Mouse (Mus musculus): ENCODE data around the gene Acvr1. TPM values are rescaled to one million over a fixed set of nuclear protein-coding genes. Genes with fewer than 3 reads are reported as not detected.

Acvr1 gene
- total and polyA plus RNA-seq, 3 experiments, result 0.11 TPM; not detected in 2

GRCm38 (mm10) chr2:58523097-58523496, 43.9 kb downstream of the Acvr1 start:
- TF ChIP-seq GATA2 (IDR thresholded peaks at IDR 0.05; ENCODE audit: borderline replicate concordance, low read depth, low read length), result no peak
- no peak for TF ChIP-seq GATA1 (IDR thresholded peaks at IDR 0.05; ENCODE audit: borderline replicate concordance, low read length)
- TF ChIP-seq POLR2AphosphoS5 (IDR thresholded peaks at IDR 0.05; ENCODE audit: insufficient replicate concordance, low read depth, low read length), result no peak
- no peak for TF ChIP-seq TAL1 (conservative IDR thresholded peaks at IDR 0.05; ENCODE audit: low read depth, low read length)
- TF ChIP-seq CTCF (IDR thresholded peaks at IDR 0.05; ENCODE audit: low read depth, low read length), result no peak
- H3K9me3 ChIP-seq (replicated peaks), result peaks cover 30% of the 10 kb centered on the region

GRCm38 (mm10) chr2:58521621-58522020, 45.3 kb downstream of the Acvr1 start:
- H3K9me3 ChIP-seq (replicated peaks), result peaks cover 24% of the 10 kb centered on the region
- H3K27me3 ChIP-seq (ENCODE audit: insufficient read depth, low read length), result no peaks in the 10 kb centered on the region
- ATAC-seq (ENCODE audit: extremely low read depth, insufficient number of reproducible peaks, low FRiP score, poor library complexity, severe bottlenecking) (no peak), DNase-seq (ENCODE audit: low spot score) (no peak)
- no peaks in the 10 kb centered on the region for H3K36me3 ChIP-seq (replicated peaks)
- TF ChIP-seq GATA1 (IDR thresholded peaks at IDR 0.05; ENCODE audit: borderline replicate concordance, low read length) (no peak), GATA2 (IDR thresholded peaks at IDR 0.05; ENCODE audit: borderline replicate concordance, low read depth, low read length) (no peak), CTCF (IDR thresholded peaks at IDR 0.05; ENCODE audit: low read depth, low read length) (no peak), POLR2AphosphoS5 (IDR thresholded peaks at IDR 0.05; ENCODE audit: insufficient replicate concordance, low read depth, low read length) (no peak), TAL1 (conservative IDR thresholded peaks at IDR 0.05; ENCODE audit: low read depth, low read length) (no peak)
- no peak overlapping the region for H3K4me3 ChIP-seq (ENCODE audit: low read depth, low read length)
- no peaks in the 10 kb centered on the region for H3K4me1 ChIP-seq (ENCODE audit: insufficient read depth, low read depth, low read length)

More at GRCm38 (mm10) chr2:58523097-58523496, 43.9 kb downstream of the Acvr1 start:
- DNase-seq (ENCODE audit: low spot score) (no peak), ATAC-seq (ENCODE audit: extremely low read depth, insufficient number of reproducible peaks, low FRiP score, poor library complexity, severe bottlenecking) (no peak)
- H3K4me1 ChIP-seq (ENCODE audit: insufficient read depth, low read depth, low read length), result no peaks in the 10 kb centered on the region
- H3K27me3 ChIP-seq (ENCODE audit: insufficient read depth, low read length), result no peaks in the 10 kb centered on the region
- H3K4me3 ChIP-seq (ENCODE audit: low read depth, low read length), result no peak overlapping the region
- no peaks in the 10 kb centered on the region for H3K36me3 ChIP-seq (replicated peaks)

GRCm38 (mm10) chr2:58520727-58521126, 46.2 kb downstream of the Acvr1 start:
- Histone ChIP-seq H3K4me1 (ENCODE audit: insufficient read depth, low read depth, low read length) (no peaks in the 10 kb centered on the region), H3K4me3 (ENCODE audit: low read depth, low read length) (no peak overlapping the region), H3K27me3 (ENCODE audit: insufficient read depth, low read length) (no peaks in the 10 kb centered on the region), H3K9me3 (replicated peaks) (peaks cover 27% of the 10 kb centered on the region), H3K36me3 (replicated peaks) (no peaks in the 10 kb centered on the region)
- DNase-seq (ENCODE audit: low spot score), result no peak
- no peak for ATAC-seq (ENCODE audit: extremely low read depth, insufficient number of reproducible peaks, low FRiP score, poor library complexity, severe bottlenecking)
- no peak for TF ChIP-seq CTCF (IDR thresholded peaks at IDR 0.05; ENCODE audit: low read depth, low read length)

- no peak for DNase-seq (ENCODE audit: low spot score)
- no peaks in the 10 kb centered on the region for H3K36me3 ChIP-seq (replicated peaks)
- no peaks in the 10 kb centered on the region for H3K4me1 ChIP-seq (ENCODE audit: insufficient read depth, low read depth, low read length)
- peaks cover 25% of the 10 kb centered on the region for H3K9me3 ChIP-seq (replicated peaks)
- H3K4me3 ChIP-seq (ENCODE audit: low read depth, low read length), result no peak overlapping the region
- no peaks in the 10 kb centered on the region for H3K27me3 ChIP-seq (ENCODE audit: insufficient read depth, low read length)
- TF ChIP-seq GATA2 (IDR thresholded peaks at IDR 0.05; ENCODE audit: borderline replicate concordance, low read depth, low read length) (no peak), GATA1 (IDR thresholded peaks at IDR 0.05; ENCODE audit: borderline replicate concordance, low read length) (no peak)
- no peak for ATAC-seq (ENCODE audit: extremely low read depth, insufficient number of reproducible peaks, low FRiP score, poor library complexity, severe bottlenecking)
Measured at GRCm38 (mm10) chr2:58518517-58518916, 48.4 kb downstream of the Acvr1 start.

GRCm38 (mm10) chr2:58516920-58517319, 50.0 kb downstream of the Acvr1 start:
- Histone ChIP-seq H3K4me1 (ENCODE audit: insufficient read depth, low read depth, low read length) (no peaks in the 10 kb centered on the region), H3K27me3 (ENCODE audit: insufficient read depth, low read length) (no peaks in the 10 kb centered on the region), H3K4me3 (ENCODE audit: low read depth, low read length) (no peak overlapping the region), H3K9me3 (replicated peaks) (peaks cover 23% of the 10 kb centered on the region), H3K36me3 (replicated peaks) (no peaks in the 10 kb centered on the region)
- TF ChIP-seq GATA2 (IDR thresholded peaks at IDR 0.05; ENCODE audit: borderline replicate concordance, low read depth, low read length), result no peak
- no peak for TF ChIP-seq TAL1 (conservative IDR thresholded peaks at IDR 0.05; ENCODE audit: low read depth, low read length)
- no peak for TF ChIP-seq CTCF (IDR thresholded peaks at IDR 0.05; ENCODE audit: low read depth, low read length)
- no peak for TF ChIP-seq GATA1 (IDR thresholded peaks at IDR 0.05; ENCODE audit: borderline replicate concordance, low read length)
- no peak for TF ChIP-seq POLR2AphosphoS5 (IDR thresholded peaks at IDR 0.05; ENCODE audit: insufficient replicate concordance, low read depth, low read length)
- ATAC-seq (ENCODE audit: extremely low read depth, insufficient number of reproducible peaks, low FRiP score, poor library complexity, severe bottlenecking) (no peak), DNase-seq (ENCODE audit: low spot score) (no peak)

GRCm38 (mm10) chr2:58516000-58516399, 51.0 kb downstream of the Acvr1 start:
- DNase-seq (ENCODE audit: low spot score) (no peak), ATAC-seq (ENCODE audit: extremely low read depth, insufficient number of reproducible peaks, low FRiP score, poor library complexity, severe bottlenecking) (no peak)
- H3K4me1 ChIP-seq (ENCODE audit: insufficient read depth, low read depth, low read length), result no peaks in the 10 kb centered on the region
- H3K9me3 ChIP-seq (replicated peaks), result peaks cover 20% of the 10 kb centered on the region
- no peaks in the 10 kb centered on the region for H3K36me3 ChIP-seq (replicated peaks)
- no peaks in the 10 kb centered on the region for H3K27me3 ChIP-seq (ENCODE audit: insufficient read depth, low read length)
- no peak overlapping the region for H3K4me3 ChIP-seq (ENCODE audit: low read depth, low read length)
- no peak for TF ChIP-seq TAL1 (conservative IDR thresholded peaks at IDR 0.05; ENCODE audit: low read depth, low read length)
- TF ChIP-seq CTCF (IDR thresholded peaks at IDR 0.05; ENCODE audit: low read depth, low read length), result no peak
- no peak for TF ChIP-seq POLR2AphosphoS5 (IDR thresholded peaks at IDR 0.05; ENCODE audit: insufficient replicate concordance, low read depth, low read length)
- no peak for TF ChIP-seq GATA1 (IDR thresholded peaks at IDR 0.05; ENCODE audit: borderline replicate concordance, low read length)
- no peak for TF ChIP-seq GATA2 (IDR thresholded peaks at IDR 0.05; ENCODE audit: borderline replicate concordance, low read depth, low read length)

GRCm38 (mm10) chr2:58514489-58514888, 52.5 kb downstream of the Acvr1 start:
- no peaks in the 10 kb centered on the region for H3K36me3 ChIP-seq (replicated peaks)
- TF ChIP-seq CTCF (IDR thresholded peaks at IDR 0.05; ENCODE audit: low read depth, low read length), result no peak
- no peak for TF ChIP-seq POLR2AphosphoS5 (IDR thresholded peaks at IDR 0.05; ENCODE audit: insufficient replicate concordance, low read depth, low read length)
- TF ChIP-seq GATA2 (IDR thresholded peaks at IDR 0.05; ENCODE audit: borderline replicate concordance, low read depth, low read length), result no peak
- no peak for TF ChIP-seq GATA1 (IDR thresholded peaks at IDR 0.05; ENCODE audit: borderline replicate concordance, low read length)
- no peak for TF ChIP-seq TAL1 (conservative IDR thresholded peaks at IDR 0.05; ENCODE audit: low read depth, low read length)
- H3K4me3 ChIP-seq (ENCODE audit: low read depth, low read length), result no peak overlapping the region
- H3K4me1 ChIP-seq (ENCODE audit: insufficient read depth, low read depth, low read length), result no peaks in the 10 kb centered on the region
- H3K27me3 ChIP-seq (ENCODE audit: insufficient read depth, low read length), result no peaks in the 10 kb centered on the region
- DNase-seq (ENCODE audit: low spot score), result no peak
- no peak for ATAC-seq (ENCODE audit: extremely low read depth, insufficient number of reproducible peaks, low FRiP score, poor library complexity, severe bottlenecking)
- H3K9me3 ChIP-seq (replicated peaks), result peaks cover 20% of the 10 kb centered on the region

Data from G1E (cell line).